Comparison of ENCODE assay signal across 17 mouse cellular contexts in genomic region chr7:4073144-4073543, GRCm38 (mm10). TPM values are rescaled to one million over a fixed set of nuclear protein-coding genes. Genes with fewer than 3 reads are reported as not detected.
DNase-seq lines count a peak whose midpoint lies in the region; ATAC-seq and TF ChIP-seq lines count a peak whose summit lies in the region.
"Had no signal": no experiment of that assay in that cellular context is flagged by ENCODE, and none has a peak within 500 bp of the region (broad histone marks: within the 10 kb centered on the region; RNA-seq: fewer than 3 reads in every experiment).

No protein-coding gene starts in this region.

- H3K9ac ChIP-seq in liver, postnatal 0 days (replicated peaks), result no peak overlapping the region
- no peak overlapping the region for H3K9ac ChIP-seq in liver, embryonic 11.5 days (ENCODE audit: low read depth, low read length)
- H3K9ac ChIP-seq: forebrain, embryonic 12.5 days; liver, embryonic 13.5 days had no signal

- no peak for TF ChIP-seq EP300 in liver, postnatal 0 days (IDR thresholded peaks at IDR 0.05; ENCODE audit: low read depth)

- H3K27ac ChIP-seq in liver, postnatal 0 days (ENCODE audit: low read depth), result peak overlapping the region; percentile 37
- H3K27ac ChIP-seq in liver, embryonic 11.5 days (ENCODE audit: low read depth, low read length), result no peak overlapping the region
- H3K27ac ChIP-seq: forebrain, embryonic 12.5 days; liver, embryonic 13.5 days had no signal

- 34% methylated on average over 3 of the region's 3 CpGs for WGBS in liver, postnatal 0 days (ENCODE audit: insufficient replicate concordance)
- WGBS in liver, embryonic 11.5 days, result 39% methylated on average over 3 of the region's 3 CpGs

- no peaks in the 10 kb centered on the region for H3K27me3 ChIP-seq in liver, postnatal 0 days (ENCODE audit: insufficient read depth, low read length)
- no peaks in the 10 kb centered on the region for H3K27me3 ChIP-seq in liver, embryonic 11.5 days (replicated peaks; ENCODE audit: control insufficient read depth, insufficient read depth, low read length)
- H3K27me3 ChIP-seq: forebrain, embryonic 12.5 days; liver, embryonic 13.5 days had no signal

- peaks cover 2% of the 10 kb centered on the region; the same call in 1 of the 2 replicates for H3K4me1 ChIP-seq in liver, postnatal 0 days (ENCODE audit: insufficient read depth)
- H3K4me1 ChIP-seq in liver, embryonic 11.5 days (replicated peaks; ENCODE audit: control insufficient read depth, insufficient read depth, low read length), result no peaks in the 10 kb centered on the region
- H3K4me1 ChIP-seq: forebrain, embryonic 12.5 days; liver, embryonic 13.5 days had no signal

- H3K4me3 ChIP-seq in liver, postnatal 0 days (ENCODE audit: low read depth, low read length), result no peak overlapping the region
- H3K4me3 ChIP-seq in liver, embryonic 11.5 days (ENCODE audit: low read depth, low read length), result no peak overlapping the region
- H3K4me3 ChIP-seq: forebrain, embryonic 12.5 days; liver, embryonic 13.5 days had no signal

- H3K4me2 ChIP-seq in liver, postnatal 0 days (ENCODE audit: low read depth, low read length), result no peak overlapping the region
- no peak overlapping the region for H3K4me2 ChIP-seq in liver, embryonic 11.5 days
- H3K4me2 ChIP-seq: forebrain, embryonic 12.5 days; liver, embryonic 13.5 days had no signal

- no peaks in the 10 kb centered on the region for H3K9me3 ChIP-seq in liver, postnatal 0 days (ENCODE audit: low read length)
- H3K9me3 ChIP-seq in liver, embryonic 11.5 days (ENCODE audit: control insufficient read depth, low read length), result no peaks in the 10 kb centered on the region
- H3K9me3 ChIP-seq: forebrain, embryonic 12.5 days; liver, embryonic 13.5 days had no signal

- no peaks in the 10 kb centered on the region for H3K36me3 ChIP-seq in liver, postnatal 0 days (replicated peaks; ENCODE audit: insufficient read depth, low read length)
- no peaks in the 10 kb centered on the region for H3K36me3 ChIP-seq in liver, embryonic 11.5 days (ENCODE audit: control insufficient read depth, insufficient read depth, low read length)
- H3K36me3 ChIP-seq: forebrain, embryonic 12.5 days; liver, embryonic 13.5 days had no signal

- ATAC-seq in liver, postnatal 0 days, result 0 out of 2 replicates have a peak, but pooled peaks have one; percentile 29
- no peak for ATAC-seq in liver, embryonic 11.5 days (replicated peaks; ENCODE audit: low FRiP score)
- ATAC-seq in granulocyte monocyte progenitor cell, adult 5-6 weeks (replicated peaks; ENCODE audit: poor library complexity, severe bottlenecking), result peak; percentile 95

- no peak for TF ChIP-seq CTCF in liver, postnatal 0 days (IDR thresholded peaks at IDR 0.05; ENCODE audit: low read depth)

- DNase-seq in liver, postnatal 0 days, result no peak
- DNase-seq in liver, embryonic 11.5 days (ENCODE audit: low spot score), result no peak
- peak; percentile 54 to 56 for DNase-seq in B cell, adult 2 months
- DNase-seq in skeletal muscle tissue, adult 2 months (ENCODE audit: low read depth, low spot score), result peak; percentile 7
- no peak for DNase-seq in kidney, postnatal 25 days
- no peak for DNase-seq in gastrocnemius, adult 8-10 months (ENCODE audit: low spot score in 2 of 2)
- DNase-seq: cerebellum, postnatal 25 days; heart, postnatal 4 days; kidney, adult 18-20 months; kidney, postnatal 36 days; liver, embryonic 13.5 days; lung, postnatal 10 days; midbrain, embryonic 14.5 days; retina, postnatal 1 day; thymus, postnatal 14 days had no signal

RNA-seq across cellular contexts. Expression of gene Lair1, which starts 10.1 kb away (rescaled TPM):
- polyA plus RNA-seq in liver, postnatal 0 days (2015; fragmentation: Nextera tagmentation; extraction: Ambion mirVana), result 5.0 and 5.3 TPM in 2 replicates
- polyA plus RNA-seq in liver, embryonic 11.5 days (2014; fragmentation: Nextera tagmentation; extraction: Ambion mirVana), result 1.2 and 1.7 TPM in 2 replicates
- total RNA-seq in granulocyte monocyte progenitor cell, adult 5-6 weeks (2014; fragmentation: Nextera tagmentation), result 32.6 and 38.7 TPM in 2 replicates
- total RNA-seq in granulocyte monocyte progenitor cell, adult 5-6 weeks (2017), result 78.9 and 81.0 TPM in 2 replicates
- total RNA-seq in gastrocnemius, adult 8-10 months (2022), result under 1 TPM in 3 of 4 experiments, not detected in 1; 0.21 to 0.43 (median 0.41) TPM

RNA-seq across cellular contexts. Expression of gene Ttyh1, which starts 46.1 kb away (rescaled TPM):
- polyA plus RNA-seq in liver, postnatal 0 days (2015; fragmentation: Nextera tagmentation; extraction: Ambion mirVana), result 1.9 and 3.2 TPM in 2 replicates
- polyA plus RNA-seq in liver, embryonic 11.5 days (2014; fragmentation: Nextera tagmentation; extraction: Ambion mirVana), result 0.58 and 0.85 TPM in 2 replicates
- not detected in 2 replicates for total RNA-seq in granulocyte monocyte progenitor cell, adult 5-6 weeks (2014; fragmentation: Nextera tagmentation)
- total RNA-seq in granulocyte monocyte progenitor cell, adult 5-6 weeks (2017), result 0.09 and 0.52 TPM in 2 replicates
- total RNA-seq in gastrocnemius, adult 8-10 months (2022), result 1 to 10 TPM in 1 of 4 experiments, under 1 TPM in 3; 0.18 to 1.3 (median 0.75) TPM

Comparison
In these comparisons a context has a peak if more than half of its experiments do, and no peak if none do; other contexts are left out.
1. DNase-seq: peak in B cell, adult 2 months (2 of 2) and skeletal muscle tissue, adult 2 months (single experiment); none in liver, postnatal 0 days (single experiment), liver, embryonic 11.5 days (single experiment), kidney, postnatal 25 days (0 of 2) and gastrocnemius, adult 8-10 months (0 of 2).
2. RNA of gene Lair1, which starts 10.1 kb away (total RNA-seq): 32.6 to 81.0 TPM in granulocyte monocyte progenitor cell, adult 5-6 weeks; 0.21 to 0.43 TPM in gastrocnemius, adult 8-10 months; every median in the first group is over 10 times any median in the second.